8 mouse cellular contexts compared by ENCODE assay signal in the genomic region with DNA sequence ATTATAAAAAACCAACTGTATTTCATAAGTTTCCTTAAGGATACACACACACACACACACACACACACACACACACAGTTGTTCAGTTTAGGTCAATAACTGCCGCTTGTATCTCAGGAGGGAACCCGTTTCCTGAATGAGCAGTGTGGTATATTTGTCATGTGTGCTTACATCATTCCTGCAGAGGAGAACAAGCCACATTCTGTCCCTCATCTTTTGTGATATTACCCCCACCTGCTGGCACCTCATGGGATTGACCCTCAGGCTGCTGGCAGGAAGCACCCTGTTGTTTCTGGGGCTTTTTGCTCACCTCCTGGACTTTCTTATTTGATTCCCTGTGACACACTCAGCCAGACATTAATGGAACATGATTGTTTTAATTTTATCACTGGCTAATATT.
DNase-seq lines count a peak whose midpoint lies in the region.

No protein-coding gene starts in this region.

- DNase-seq in MN1 (ENCODE audit: low spot score), result peak; percentile 23
- DNase-seq in cerebellum, adult 9-10 months, result peak; percentile 22
- peak; percentile 56 to 71 for DNase-seq in frontal cortex, postnatal 14 days (ENCODE audit: low spot score in 2 of 2)
- peak; percentile 16 for DNase-seq in hindlimb bud, embryonic 11.5 days (ENCODE audit: extremely low spot score, low read depth, low spot score)
- DNase-seq in left cerebral cortex, adult 18-20 months (ENCODE audit: low spot score in 2 of 2), result peak; percentile 65 to 69
- peak; percentile 74 for DNase-seq in lung, postnatal 36 days
- peak; percentile 28 for DNase-seq in retina, postnatal 7 days (ENCODE audit: low read depth, low spot score)
- DNase-seq in urinary bladder, postnatal 36 days (ENCODE audit: low spot score in 2 of 2), result peak; percentile 60 to 62

Comparison
In these comparisons a context has a peak if more than half of its experiments do, and no peak if none do; other contexts are left out.
1. Peak in every context shown above with its lines: DNase-seq.
2. DNase-seq: peak in every context shown above with its lines; median percentile 74 in lung, postnatal 36 days; 67 in left cerebral cortex, adult 18-20 months; 64 in frontal cortex, postnatal 14 days; 61 in urinary bladder, postnatal 36 days; 28 in retina, postnatal 7 days; 23 in MN1; 22 in cerebellum, adult 9-10 months; 16 in hindlimb bud, embryonic 11.5 days.